Mouse (Mus musculus) ovary, adult 10 weeks (tissue): ENCODE data around the gene Anapc4. TPM values are rescaled to one million over a fixed set of nuclear protein-coding genes. Genes with fewer than 3 reads are reported as not detected.

Experiments
- polyA plus RNA-seq: library from polyadenylated mRNA; stranded (reverse); fragments of 350-450 nt; fragmentation: Illumina TruSeq; extraction: RNeasy Lipid Tissue Mini Kit (QIAGEN cat#74804); gene quantifications from one replicate; pipeline ENCODE4 v1.2.3, GENCODE M21; 2014

Anapc4 gene
- 201 TPM for polyA plus RNA-seq

DNA sequence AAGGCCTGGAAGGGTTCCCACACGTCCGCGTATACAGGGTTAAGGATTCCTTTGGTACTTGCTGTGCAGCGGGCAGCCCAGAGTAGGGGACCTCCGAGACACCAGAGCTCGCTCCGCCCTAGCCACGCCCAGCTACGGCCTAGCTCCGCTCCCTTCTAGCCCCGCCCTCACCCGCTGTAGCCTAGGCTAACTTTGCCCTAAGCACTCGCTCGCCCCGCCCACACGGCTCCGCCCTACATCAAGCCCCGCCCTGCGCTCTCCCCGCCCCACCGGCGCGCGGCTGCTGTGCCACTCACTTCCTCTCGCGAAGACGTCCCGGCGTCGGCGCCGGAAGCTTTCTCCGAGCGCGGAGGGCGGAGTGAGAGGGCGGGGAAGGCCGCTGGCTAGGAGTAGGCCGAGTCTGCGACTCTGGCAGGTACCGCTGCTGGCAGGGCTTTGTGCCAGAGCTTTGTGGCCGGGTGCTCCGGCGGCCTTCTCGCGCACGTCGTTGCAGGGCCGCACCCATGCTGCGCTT is at the start of gene Anapc4:
Gene Anapc4, plus strand, starts transcription at position 252 of the 514 bp plus-strand sequence.

Other genes with a start within 250 kb of the Anapc4 start
- gene Sepsecs, start 164.3 kb upstream of the Anapc4 start, polyA plus RNA-seq: 20.8 TPM
- 25.3 TPM for gene Pi4k2b, start 92.4 kb upstream of the Anapc4 start, polyA plus RNA-seq
- 20.2 TPM for gene Zcchc4, start 58.6 kb upstream of the Anapc4 start, polyA plus RNA-seq
- gene Slc34a2, start 204.1 kb downstream of the Anapc4 start, polyA plus RNA-seq: 4.9 TPM